Mouse (Mus musculus): Measurements from ENCODE around the gene Rnps1. TPM values are rescaled to one million over a fixed set of nuclear protein-coding genes. Genes with fewer than 3 reads are reported as not detected.

The Rnps1 gene
- polyA plus RNA-seq (2014; fragmentation: Illumina TruSeq; extraction: RNeasy Lipid Tissue Mini Kit (QIAGEN cat#74804); ENCODE audit: low read depth, low replicate concordance) = 41.9 TPM

DNA sequence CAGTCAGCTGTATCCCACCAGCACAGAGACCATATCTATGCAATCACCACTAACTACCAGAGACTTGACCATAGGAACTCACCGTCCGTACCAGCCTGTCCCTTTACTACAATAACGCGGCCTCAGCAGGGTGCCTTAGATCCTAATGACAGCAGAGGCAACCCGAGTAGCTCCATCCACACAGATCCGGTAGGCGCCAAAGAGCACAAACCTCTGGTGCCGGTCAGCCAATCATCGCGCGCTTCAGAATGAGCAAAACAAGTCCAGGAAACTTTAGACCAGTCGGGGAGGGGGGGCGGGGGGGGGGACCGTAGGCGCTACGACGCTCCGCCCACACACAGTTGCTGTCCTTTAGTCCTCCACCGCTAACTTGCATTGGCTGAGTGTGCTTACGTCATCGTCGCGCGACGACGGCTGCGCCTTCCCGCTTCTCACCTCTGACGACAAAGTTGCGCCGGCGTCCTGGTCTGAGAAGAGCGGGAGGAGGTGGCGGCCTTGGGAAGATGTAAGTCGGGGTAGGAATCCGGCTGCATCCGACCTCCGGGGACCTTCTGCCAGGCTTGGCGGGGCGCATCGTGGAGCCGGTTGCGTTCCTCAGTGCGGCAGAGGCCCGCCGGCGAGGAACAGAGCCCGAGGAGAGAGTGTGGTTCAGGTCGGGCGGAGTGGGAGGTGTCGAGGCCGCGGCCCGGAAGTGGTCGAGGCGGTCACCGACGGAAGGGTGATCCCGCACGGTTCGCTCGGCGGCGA lies at the start of gene Rnps1:
Gene Rnps1 (plus strand): TSS at position 336 of the 747 bp plus-strand sequence.

DNA sequence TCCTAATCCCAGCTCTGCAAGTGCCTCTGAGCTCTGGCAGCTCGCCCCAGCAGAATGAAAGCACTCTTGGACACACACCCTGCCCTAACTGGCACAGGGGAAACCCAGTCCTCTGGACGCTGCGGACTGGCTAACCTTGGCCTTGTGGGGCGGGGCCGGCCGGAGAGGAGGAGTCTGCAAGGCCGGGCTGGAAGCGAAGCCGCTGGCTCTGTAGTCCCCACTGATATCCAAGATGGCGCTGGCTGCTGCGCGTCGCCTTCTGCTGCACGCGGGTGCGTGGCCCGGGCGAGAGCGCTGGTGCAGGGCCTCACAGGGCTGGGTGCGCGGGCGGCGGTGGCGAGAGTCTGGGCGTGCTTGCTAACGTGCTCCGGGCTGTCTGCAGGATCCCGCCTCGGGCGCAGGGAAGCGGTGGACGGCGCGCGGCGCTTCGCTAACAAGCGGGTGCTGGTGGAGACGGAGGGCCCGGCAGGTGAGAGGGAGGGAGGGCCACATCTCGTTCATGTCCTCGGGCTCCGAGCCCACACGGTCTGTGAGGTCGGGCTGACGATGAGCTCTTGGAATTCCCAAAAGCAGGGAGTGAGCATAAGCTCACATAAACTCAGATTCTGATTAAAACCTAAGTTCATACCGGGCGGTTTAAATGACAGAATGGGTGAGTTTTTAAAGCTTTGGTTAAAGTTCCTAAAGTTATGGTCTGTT lies 12.3 kb downstream of the Rnps1 start, which contains the start of gene Eci1:
Gene Eci1 (plus strand): TSS at position 171 of the 699 bp plus-strand sequence.

DNA sequence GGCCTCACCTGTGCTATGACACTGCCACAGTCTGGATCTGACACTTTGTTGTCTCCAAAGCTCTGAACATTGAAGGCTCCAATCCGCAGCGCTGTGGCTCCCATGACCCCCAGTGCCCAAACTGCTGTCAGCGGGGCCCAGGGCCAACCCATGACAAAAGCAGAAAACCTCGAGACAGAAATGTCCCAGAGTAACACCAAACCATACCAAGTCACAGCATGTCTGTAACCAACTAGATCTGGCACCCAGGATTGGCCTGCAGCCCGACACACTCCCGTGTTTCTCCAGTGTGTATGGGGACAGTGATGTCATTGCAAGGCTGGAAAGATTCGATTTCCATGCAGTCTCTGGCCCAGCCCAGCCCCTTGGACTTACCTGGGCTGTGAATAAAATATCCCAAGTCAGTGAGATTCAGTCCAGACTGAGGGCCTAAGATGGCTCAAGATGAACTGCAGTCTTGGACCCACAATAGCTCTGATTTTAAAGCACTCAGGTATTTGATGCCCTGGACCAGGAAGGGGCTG lies 28.3 kb downstream of the Rnps1 start, which contains the start of gene Dnase1l2:
Gene Dnase1l2 (minus strand): TSS at position 474 of the 524 bp plus-strand sequence.

DNA sequence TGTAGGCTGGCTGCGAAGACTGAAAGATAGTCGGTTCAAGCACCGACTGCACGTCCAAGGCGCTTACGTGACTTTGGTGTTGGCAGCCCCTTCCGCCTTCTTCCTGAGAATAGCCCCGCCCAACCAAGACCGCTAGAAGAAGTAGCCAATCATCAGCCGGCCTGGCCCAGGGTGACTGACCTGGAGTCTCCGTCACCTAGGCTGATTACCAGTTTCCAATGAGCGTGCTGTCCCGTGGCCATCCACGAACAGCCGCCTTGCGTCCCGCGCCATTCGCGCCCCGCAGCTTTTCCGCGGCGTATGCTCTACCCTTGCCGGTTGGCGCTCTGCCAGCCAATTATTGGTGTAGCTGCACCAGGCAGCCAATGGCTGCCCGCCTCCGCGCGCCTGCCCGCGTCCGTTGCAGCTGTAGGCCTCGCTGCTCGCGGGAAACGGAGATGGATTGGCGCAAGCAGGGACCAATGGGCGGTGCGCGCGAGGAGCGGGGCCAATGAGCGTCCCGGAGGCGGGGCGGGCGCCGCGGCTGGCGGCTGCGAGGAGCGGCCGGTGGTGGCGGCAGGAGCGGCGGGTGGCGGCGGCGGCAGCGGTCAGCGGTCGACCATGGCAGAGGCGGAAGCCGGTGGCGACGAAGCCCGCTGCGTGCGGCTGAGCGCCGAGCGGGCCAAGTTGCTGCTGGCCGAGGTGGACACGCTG lies 55.7 kb downstream of the Rnps1 start, which contains the start of the genes E4f1 and Pgp:
Gene E4f1 (minus strand): TSS at position 404 of the 693 bp plus-strand sequence.
Gene Pgp (plus strand): TSS at position 483 of the 693 bp plus-strand sequence.

DNA sequence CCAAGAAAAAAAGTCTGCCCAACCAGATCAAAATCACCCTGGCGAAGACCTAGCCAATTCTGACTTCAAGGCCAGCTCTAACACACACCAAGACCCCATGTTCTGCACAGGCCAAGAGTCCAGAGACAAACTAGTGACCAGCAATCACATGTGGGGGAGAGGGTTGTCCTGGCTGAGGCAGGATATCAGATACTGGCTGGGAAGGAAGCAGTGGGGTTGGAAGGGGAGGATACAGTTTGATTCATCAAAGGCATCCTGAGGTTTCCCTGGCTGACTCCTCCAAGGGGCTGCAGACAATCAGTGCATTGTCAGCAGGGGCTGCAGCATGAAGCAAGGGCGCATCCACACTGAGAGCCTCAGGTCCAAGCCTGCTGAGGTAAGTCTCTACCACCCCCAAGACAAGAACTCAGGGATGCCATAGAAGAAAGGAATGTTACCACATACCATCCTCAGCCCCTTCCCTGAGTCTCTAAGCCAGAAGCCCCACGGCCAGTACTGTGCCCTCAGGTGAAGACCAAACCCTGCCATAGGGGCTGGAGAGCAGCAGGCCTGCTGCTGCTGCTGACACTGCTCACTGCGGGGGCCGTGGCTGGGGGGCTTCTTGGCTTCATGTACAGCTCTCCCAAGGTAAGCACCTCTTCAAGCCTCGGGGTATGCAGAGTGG lies 59.4 kb downstream of the Rnps1 start, which contains the start of gene Bricd5:
Gene Bricd5 (plus strand): TSS at position 273 of the 664 bp plus-strand sequence.

Other genes with a start within 250 kb of the Rnps1 start
- 78.0 TPM for gene Atp6v0c, start 244.9 kb upstream of the Rnps1 start, polyA plus RNA-seq (2014; fragmentation: Illumina TruSeq; extraction: RNeasy Lipid Tissue Mini Kit (QIAGEN cat#74804); ENCODE audit: low read depth, low replicate concordance)
- 15.3 TPM for gene Tbc1d24, start 209.0 kb upstream of the Rnps1 start, polyA plus RNA-seq (2014; fragmentation: Illumina TruSeq; extraction: RNeasy Lipid Tissue Mini Kit (QIAGEN cat#74804); ENCODE audit: low read depth, low replicate concordance)
- gene Ntn3, start 205.0 kb upstream of the Rnps1 start, polyA plus RNA-seq (2014; fragmentation: Illumina TruSeq; extraction: RNeasy Lipid Tissue Mini Kit (QIAGEN cat#74804); ENCODE audit: low read depth, low replicate concordance) = 0.35 TPM
- 4.6 TPM for gene Tedc2, start 193.7 kb upstream of the Rnps1 start, polyA plus RNA-seq (2014; fragmentation: Illumina TruSeq; extraction: RNeasy Lipid Tissue Mini Kit (QIAGEN cat#74804); ENCODE audit: low read depth, low replicate concordance)
- 0.58 TPM for gene Ccnf, start 163.1 kb upstream of the Rnps1 start, polyA plus RNA-seq (2014; fragmentation: Illumina TruSeq; extraction: RNeasy Lipid Tissue Mini Kit (QIAGEN cat#74804); ENCODE audit: low read depth, low replicate concordance)
- gene Abca17, start 63.5 kb upstream of the Rnps1 start, polyA plus RNA-seq (2014; fragmentation: Illumina TruSeq; extraction: RNeasy Lipid Tissue Mini Kit (QIAGEN cat#74804); ENCODE audit: low read depth, low replicate concordance) = not detected
- 2.9 TPM for gene Abca3, start 62.6 kb upstream of the Rnps1 start, polyA plus RNA-seq (2014; fragmentation: Illumina TruSeq; extraction: RNeasy Lipid Tissue Mini Kit (QIAGEN cat#74804); ENCODE audit: low read depth, low replicate concordance)
- 42.5 TPM for gene Eci1, start 12.1 kb downstream of the Rnps1 start, polyA plus RNA-seq (2014; fragmentation: Illumina TruSeq; extraction: RNeasy Lipid Tissue Mini Kit (QIAGEN cat#74804); ENCODE audit: low read depth, low replicate concordance)
- gene Dnase1l2, start 28.5 kb downstream of the Rnps1 start, polyA plus RNA-seq (2014; fragmentation: Illumina TruSeq; extraction: RNeasy Lipid Tissue Mini Kit (QIAGEN cat#74804); ENCODE audit: low read depth, low replicate concordance) = not detected
- gene E4f1, start 55.7 kb downstream of the Rnps1 start, polyA plus RNA-seq (2014; fragmentation: Illumina TruSeq; extraction: RNeasy Lipid Tissue Mini Kit (QIAGEN cat#74804); ENCODE audit: low read depth, low replicate concordance) = 0.52 TPM
- 79.8 TPM for gene Pgp, start 55.8 kb downstream of the Rnps1 start, polyA plus RNA-seq (2014; fragmentation: Illumina TruSeq; extraction: RNeasy Lipid Tissue Mini Kit (QIAGEN cat#74804); ENCODE audit: low read depth, low replicate concordance)
- gene Bricd5, start 59.3 kb downstream of the Rnps1 start, polyA plus RNA-seq (2014; fragmentation: Illumina TruSeq; extraction: RNeasy Lipid Tissue Mini Kit (QIAGEN cat#74804); ENCODE audit: low read depth, low replicate concordance) = not detected
- gene Mlst8, start 64.5 kb downstream of the Rnps1 start, polyA plus RNA-seq (2014; fragmentation: Illumina TruSeq; extraction: RNeasy Lipid Tissue Mini Kit (QIAGEN cat#74804); ENCODE audit: low read depth, low replicate concordance) = 5.9 TPM
- gene Caskin1, start 74.0 kb downstream of the Rnps1 start, polyA plus RNA-seq (2014; fragmentation: Illumina TruSeq; extraction: RNeasy Lipid Tissue Mini Kit (QIAGEN cat#74804); ENCODE audit: low read depth, low replicate concordance) = 1.6 TPM
- 8.4 TPM for gene Traf7, start 113.4 kb downstream of the Rnps1 start, polyA plus RNA-seq (2014; fragmentation: Illumina TruSeq; extraction: RNeasy Lipid Tissue Mini Kit (QIAGEN cat#74804); ENCODE audit: low read depth, low replicate concordance)
- not detected for gene Rab26, start 119.6 kb downstream of the Rnps1 start, polyA plus RNA-seq (2014; fragmentation: Illumina TruSeq; extraction: RNeasy Lipid Tissue Mini Kit (QIAGEN cat#74804); ENCODE audit: low read depth, low replicate concordance)
- 10.1 TPM for gene Pkd1, start 135.3 kb downstream of the Rnps1 start, polyA plus RNA-seq (2014; fragmentation: Illumina TruSeq; extraction: RNeasy Lipid Tissue Mini Kit (QIAGEN cat#74804); ENCODE audit: low read depth, low replicate concordance)
- gene Tsc2, start 218.1 kb downstream of the Rnps1 start, polyA plus RNA-seq (2014; fragmentation: Illumina TruSeq; extraction: RNeasy Lipid Tissue Mini Kit (QIAGEN cat#74804); ENCODE audit: low read depth, low replicate concordance) = 16.9 TPM
- 0.47 TPM for gene Nthl1, start 218.1 kb downstream of the Rnps1 start, polyA plus RNA-seq (2014; fragmentation: Illumina TruSeq; extraction: RNeasy Lipid Tissue Mini Kit (QIAGEN cat#74804); ENCODE audit: low read depth, low replicate concordance)
- 16.7 TPM for gene Slc9a3r2, start 235.8 kb downstream of the Rnps1 start, polyA plus RNA-seq (2014; fragmentation: Illumina TruSeq; extraction: RNeasy Lipid Tissue Mini Kit (QIAGEN cat#74804); ENCODE audit: low read depth, low replicate concordance)
- not detected for gene Npw, start 243.9 kb downstream of the Rnps1 start, polyA plus RNA-seq (2014; fragmentation: Illumina TruSeq; extraction: RNeasy Lipid Tissue Mini Kit (QIAGEN cat#74804); ENCODE audit: low read depth, low replicate concordance)

Data from adrenal gland, adult 10 weeks (tissue).